Comparison of ENCODE assay signal across 9 mouse cellular contexts in the genomic region with DNA sequence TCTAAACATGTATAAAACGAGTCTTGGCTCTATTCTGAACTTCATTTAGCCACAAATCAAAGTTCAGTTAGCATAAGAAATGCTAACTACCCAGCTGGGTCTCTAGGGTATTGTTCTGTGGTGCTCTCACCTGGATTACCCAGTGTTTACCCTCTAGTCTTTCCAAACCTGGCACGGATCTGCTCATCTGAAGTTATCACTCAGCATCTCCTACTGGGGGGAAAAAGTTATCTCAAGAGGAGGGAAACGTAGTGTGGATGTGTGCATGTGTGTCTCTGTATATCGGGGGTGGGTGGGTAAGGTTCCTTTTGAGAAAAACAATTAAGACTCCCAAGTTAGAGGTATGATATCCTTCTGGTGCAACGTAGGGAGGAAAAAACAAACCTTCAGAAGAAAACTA. TPM values are rescaled to one million over a fixed set of nuclear protein-coding genes. Genes with fewer than 3 reads are reported as not detected.
DNase-seq lines count a peak whose midpoint lies in the region; ATAC-seq and TF ChIP-seq lines count a peak whose summit lies in the region.
"Had no signal": no experiment of that assay in that cellular context is flagged by ENCODE, and none has a peak within 500 bp of the region (broad histone marks: within the 10 kb centered on the region; RNA-seq: fewer than 3 reads in every experiment).

No protein-coding gene starts in this region.

- no peak for ATAC-seq in embryonic facial prominence, embryonic 13.5 days (ENCODE audit: insufficient number of reproducible peaks, insufficient read depth, low FRiP score, low TSS enrichment, low read depth)
- no peak for ATAC-seq in intestine, embryonic 16.5 days
- no peak for ATAC-seq in neural tube, embryonic 12.5 days (ENCODE audit: low FRiP score, low read depth)

- no peak for DNase-seq in layer of hippocampus, adult 2 months (ENCODE audit: low spot score in 2 of 2)
- DNase-seq in layer of hippocampus, postnatal 14 days (ENCODE audit: low spot score in 2 of 2) = no peak
- DNase-seq in spleen, postnatal 36 days (ENCODE audit: low spot score in 2 of 2) = no peak
- no peak for DNase-seq in ovary, adult 18-20 months (ENCODE audit: low spot score)
- no peak for DNase-seq in ovary, postnatal 36 days (ENCODE audit: low spot score)
- DNase-seq: gastrocnemius, postnatal 10 days had no signal

- H3K36me3 ChIP-seq in embryonic facial prominence, embryonic 13.5 days = peaks cover 16% of the 10 kb centered on the region
- H3K36me3 ChIP-seq in intestine, embryonic 16.5 days (ENCODE audit: control insufficient read depth, insufficient read depth, low read length) = peaks cover 4% of the 10 kb centered on the region; the same call in 1 of the 2 replicates
- H3K36me3 ChIP-seq in neural tube, embryonic 12.5 days = peaks cover 9% of the 10 kb centered on the region; the same call in 1 of the 2 replicates

- H3K27me3 ChIP-seq in embryonic facial prominence, embryonic 13.5 days = no peaks in the 10 kb centered on the region
- no peaks in the 10 kb centered on the region for H3K27me3 ChIP-seq in intestine, embryonic 16.5 days (replicated peaks; ENCODE audit: control insufficient read depth, insufficient read depth, low read length)
- no peaks in the 10 kb centered on the region for H3K27me3 ChIP-seq in neural tube, embryonic 12.5 days (replicated peaks)

- H3K27ac ChIP-seq in layer of hippocampus, adult 2 months = peak overlapping the region; percentile 95
- 0 out of 2 replicates have a peak overlapping the region, but pooled peaks have one; percentile 96 for H3K27ac ChIP-seq in embryonic facial prominence, embryonic 13.5 days
- H3K27ac ChIP-seq in intestine, embryonic 16.5 days (ENCODE audit: low read length) = no peak overlapping the region
- no peak overlapping the region for H3K27ac ChIP-seq in neural tube, embryonic 12.5 days

- H3K4me3 ChIP-seq in layer of hippocampus, adult 2 months = peak overlapping the region; percentile 87
- H3K4me3 ChIP-seq in embryonic facial prominence, embryonic 13.5 days = peak overlapping the region; percentile 65
- H3K4me3 ChIP-seq in intestine, embryonic 16.5 days (ENCODE audit: low read length) = peak overlapping the region; percentile 25
- H3K4me3 ChIP-seq in neural tube, embryonic 12.5 days = peak overlapping the region; percentile 58

- H3K9me3 ChIP-seq in embryonic facial prominence, embryonic 13.5 days = no peaks in the 10 kb centered on the region
- no peaks in the 10 kb centered on the region for H3K9me3 ChIP-seq in intestine, embryonic 16.5 days (ENCODE audit: control insufficient read depth, low read length)
- no peaks in the 10 kb centered on the region for H3K9me3 ChIP-seq in neural tube, embryonic 12.5 days

- H3K4me1 ChIP-seq in embryonic facial prominence, embryonic 13.5 days = peaks cover 21% of the 10 kb centered on the region
- H3K4me1 ChIP-seq in intestine, embryonic 16.5 days (ENCODE audit: control insufficient read depth, insufficient read depth, low read length) = peaks cover 3% of the 10 kb centered on the region
- peaks cover 20% of the 10 kb centered on the region for H3K4me1 ChIP-seq in neural tube, embryonic 12.5 days

- peak overlapping the region; percentile 85 for H3K4me2 ChIP-seq in embryonic facial prominence, embryonic 13.5 days
- peak overlapping the region; percentile 98; the same call in 1 of the 2 replicates for H3K4me2 ChIP-seq in intestine, embryonic 16.5 days (ENCODE audit: low read depth, low read length)
- H3K4me2 ChIP-seq in neural tube, embryonic 12.5 days (replicated peaks) = peak overlapping the region; percentile 77

- no peak for TF ChIP-seq CTCF in layer of hippocampus, adult 2 months (conservative IDR thresholded peaks at IDR 0.05)

- WGBS in embryonic facial prominence, embryonic 13.5 days = 21% methylated on average over 5 of the region's 5 CpGs
- WGBS in intestine, embryonic 16.5 days = 39% methylated on average over 5 of the region's 5 CpGs
- 36% methylated on average over 5 of the region's 5 CpGs for WGBS in neural tube, embryonic 12.5 days

- peak overlapping the region; percentile 78; the same call in 1 of the 2 replicates for H3K9ac ChIP-seq in embryonic facial prominence, embryonic 13.5 days
- H3K9ac ChIP-seq in intestine, embryonic 16.5 days (ENCODE audit: low read depth, low read length) = no peak overlapping the region
- H3K9ac ChIP-seq in neural tube, embryonic 12.5 days = 0 out of 2 replicates have a peak overlapping the region, but pooled peaks have one; percentile 26

RNA-seq across cellular contexts. Expression of a gene that starts 1.8 kb away (rescaled TPM):
- 10 to 100 TPM; 62.2 to 66.9 TPM for total RNA-seq in layer of hippocampus, adult 2 months (2021)
- 10 to 100 TPM; 70.3 to 73.9 TPM for total RNA-seq in layer of hippocampus, postnatal 14 days (2021)
- polyA plus RNA-seq in embryonic facial prominence, embryonic 13.5 days (2015; fragmentation: Nextera tagmentation; extraction: Ambion mirVana) = 39.9 and 43.9 TPM in 2 replicates
- 17.8 and 19.2 TPM in 2 replicates for polyA plus RNA-seq in intestine, embryonic 16.5 days (2015; fragmentation: Nextera tagmentation; extraction: Ambion mirVana)
- polyA plus RNA-seq in neural tube, embryonic 12.5 days (2016; fragmentation: Nextera tagmentation; extraction: Ambion mirVana) = 41.5 and 44.9 TPM in 2 replicates

Comparison
In these comparisons a context has a peak if more than half of its experiments do, and no peak if none do; other contexts are left out.
1. H3K27ac ChIP-seq: peak in layer of hippocampus, adult 2 months (single experiment) and embryonic facial prominence, embryonic 13.5 days (single experiment); none in intestine, embryonic 16.5 days (single experiment) and neural tube, embryonic 12.5 days (single experiment).
2. H3K4me3 ChIP-seq: peak in every context shown above with its lines; median percentile 87 in layer of hippocampus, adult 2 months; 65 in embryonic facial prominence, embryonic 13.5 days; 58 in neural tube, embryonic 12.5 days; 25 in intestine, embryonic 16.5 days.
3. Peak in every context shown above with its lines, with median percentiles within 50 percentile points of each other: H3K4me2 ChIP-seq.